Mouse (Mus musculus): Measurements from ENCODE around the gene Banf1. TPM values are rescaled to one million over a fixed set of nuclear protein-coding genes. Genes with fewer than 3 reads are reported as not detected.
A peak's percentile ranks its signal among the peaks of the same experiment; 100 is the strongest.
"Not testable (repeated sequence)": the region's sequence is repeated elsewhere in the genome, so short reads cannot be mapped to it uniquely, and the experiment has no call there.

Banf1 gene
- polyA plus RNA-seq (2012; ENCODE audit: insufficient read depth, low replicate concordance): 21.6 and 178 TPM in 2 replicates

DNA sequence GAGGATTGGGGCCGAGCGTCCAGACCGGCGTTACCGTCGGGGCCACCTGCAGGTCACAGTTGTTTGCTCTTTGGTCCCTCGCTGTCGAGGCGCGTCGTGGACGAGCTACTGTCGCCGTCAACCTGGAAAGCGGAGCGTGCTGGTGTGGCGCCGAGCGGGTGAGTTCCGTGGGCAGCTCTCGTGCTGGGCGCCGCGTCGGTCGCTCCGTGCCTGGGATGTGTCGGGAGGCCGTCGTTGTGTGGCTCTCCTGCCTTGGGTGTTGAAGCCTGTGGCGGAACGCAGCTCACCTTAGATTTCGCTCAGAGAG is at the start of gene Banf1:
Banf1 (minus strand) TSS at position 116 of the 307 bp plus-strand sequence.
- peak within 1 kb of the TSS; percentile 100 for H3K4me3 ChIP-seq (replicated peaks)
- TF ChIP-seq FLI1 (IDR thresholded peaks at IDR 0.05; ENCODE audit: low read length) (no peak), GATA1 (IDR thresholded peaks at IDR 0.05; ENCODE audit: borderline replicate concordance, low read length) (no peak)
- peaks cover 62% of the 10 kb centered on the region for H3K36me3 ChIP-seq (replicated peaks; ENCODE audit: low read length)
- no peaks in the 10 kb centered on the region for H3K9me3 ChIP-seq
- no peaks in the 10 kb centered on the region for H3K27me3 ChIP-seq (replicated peaks)
- peaks cover 51% of the 10 kb centered on the region for H3K4me1 ChIP-seq

DNA sequence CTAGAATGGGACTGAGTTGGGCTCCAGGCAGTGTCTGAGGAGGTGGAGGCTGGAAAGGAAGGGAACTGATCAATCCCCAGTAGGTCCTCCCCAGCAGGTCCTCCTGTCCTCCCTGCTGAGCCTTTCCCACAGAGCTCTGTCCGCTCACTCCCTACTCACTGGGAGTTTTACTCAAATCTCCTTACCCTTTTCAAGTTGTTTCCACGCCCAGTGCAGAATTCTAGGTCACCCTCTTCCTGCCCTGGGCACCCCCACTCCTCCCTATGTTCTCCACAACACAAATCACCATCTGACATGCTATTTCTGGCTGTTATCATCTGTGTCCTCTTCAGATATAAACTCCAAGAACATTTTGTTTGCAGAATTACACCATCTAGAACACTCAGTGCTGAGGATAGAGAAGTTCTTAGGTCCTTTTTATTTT is 47.6 kb upstream of the Banf1 start:
- peaks cover 4% of the 10 kb centered on the region for H3K27me3 ChIP-seq (replicated peaks)
- H3K4me3 ChIP-seq (replicated peaks): peak overlapping the region; percentile 1
- H3K36me3 ChIP-seq (replicated peaks; ENCODE audit: low read length): peaks cover 2% of the 10 kb centered on the region
- no peak for TF ChIP-seq FLI1 (IDR thresholded peaks at IDR 0.05; ENCODE audit: low read length)
- no peak for TF ChIP-seq GATA1 (IDR thresholded peaks at IDR 0.05; ENCODE audit: borderline replicate concordance, low read length)
- H3K4me1 ChIP-seq: peaks cover 30% of the 10 kb centered on the region
- H3K9me3 ChIP-seq: no peaks in the 10 kb centered on the region

GRCm38 (mm10) chr19:5413840-5414239 is 46.9 kb upstream of the Banf1 start:
- Histone ChIP-seq H3K9me3 (no peaks in the 10 kb centered on the region), H3K27me3 (replicated peaks) (peaks cover 4% of the 10 kb centered on the region), H3K4me3 (replicated peaks) (no peak overlapping the region), H3K36me3 (replicated peaks; ENCODE audit: low read length) (no peaks in the 10 kb centered on the region), H3K4me1 (peaks cover 34% of the 10 kb centered on the region)
- no peak for TF ChIP-seq FLI1 (IDR thresholded peaks at IDR 0.05; ENCODE audit: low read length)
- TF ChIP-seq GATA1 (IDR thresholded peaks at IDR 0.05; ENCODE audit: borderline replicate concordance, low read length): no peak

DNA sequence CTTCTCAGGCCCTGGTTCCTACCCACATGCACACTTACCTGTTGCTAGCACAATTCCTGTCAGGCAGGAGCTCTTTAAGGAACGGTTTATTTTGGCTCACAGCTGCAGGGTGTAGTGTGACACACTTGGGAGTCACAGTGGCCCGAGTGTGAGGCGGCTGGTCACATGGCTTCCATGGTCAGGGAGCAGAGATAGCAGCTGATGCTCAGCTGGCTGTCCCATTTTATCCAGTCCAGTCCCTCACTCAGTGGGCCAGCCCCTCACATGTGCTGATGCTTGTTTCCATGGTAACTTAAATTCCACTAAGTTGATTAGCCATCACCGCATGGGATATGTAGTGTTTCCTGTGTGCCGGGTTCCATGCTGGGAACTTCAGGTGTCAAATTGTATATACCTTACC is 45.0 kb upstream of the Banf1 start:
- no peaks in the 10 kb centered on the region for H3K36me3 ChIP-seq (replicated peaks; ENCODE audit: low read length)
- TF ChIP-seq FLI1 (IDR thresholded peaks at IDR 0.05; ENCODE audit: low read length) (no peak), GATA1 (IDR thresholded peaks at IDR 0.05; ENCODE audit: borderline replicate concordance, low read length) (no peak)
- H3K4me1 ChIP-seq: peaks cover 39% of the 10 kb centered on the region
- H3K9me3 ChIP-seq: no peaks in the 10 kb centered on the region
- H3K27me3 ChIP-seq (replicated peaks): peaks cover 4% of the 10 kb centered on the region
- no peak overlapping the region for H3K4me3 ChIP-seq (replicated peaks)

DNA sequence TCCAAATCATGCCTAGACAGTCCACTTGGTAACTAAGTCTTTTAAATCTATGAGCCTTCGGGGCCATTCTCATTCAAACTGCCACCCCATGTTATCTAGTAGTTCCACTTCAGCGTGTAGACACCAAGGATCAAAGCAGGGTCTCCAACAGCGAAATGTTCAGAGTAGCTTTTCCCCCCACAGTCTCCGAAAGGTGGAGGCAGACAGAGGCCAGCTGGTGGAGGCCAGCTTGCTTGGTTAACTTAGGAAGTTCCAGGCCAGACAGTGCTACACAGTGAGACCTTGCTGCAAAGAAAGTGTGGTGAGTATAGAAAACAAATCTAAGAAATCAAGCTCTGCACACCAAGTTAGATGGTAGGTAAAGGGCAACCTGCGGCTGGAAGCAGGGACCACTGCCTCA is 43.7 kb upstream of the Banf1 start:
- no peaks in the 10 kb centered on the region for H3K36me3 ChIP-seq (replicated peaks; ENCODE audit: low read length)
- no peaks in the 10 kb centered on the region for H3K9me3 ChIP-seq
- peaks cover 4% of the 10 kb centered on the region for H3K27me3 ChIP-seq (replicated peaks)
- H3K4me1 ChIP-seq: peaks cover 39% of the 10 kb centered on the region
- TF ChIP-seq GATA1 (IDR thresholded peaks at IDR 0.05; ENCODE audit: borderline replicate concordance, low read length) (no peak), FLI1 (IDR thresholded peaks at IDR 0.05; ENCODE audit: low read length) (no peak)
- no peak overlapping the region for H3K4me3 ChIP-seq (replicated peaks)

DNA sequence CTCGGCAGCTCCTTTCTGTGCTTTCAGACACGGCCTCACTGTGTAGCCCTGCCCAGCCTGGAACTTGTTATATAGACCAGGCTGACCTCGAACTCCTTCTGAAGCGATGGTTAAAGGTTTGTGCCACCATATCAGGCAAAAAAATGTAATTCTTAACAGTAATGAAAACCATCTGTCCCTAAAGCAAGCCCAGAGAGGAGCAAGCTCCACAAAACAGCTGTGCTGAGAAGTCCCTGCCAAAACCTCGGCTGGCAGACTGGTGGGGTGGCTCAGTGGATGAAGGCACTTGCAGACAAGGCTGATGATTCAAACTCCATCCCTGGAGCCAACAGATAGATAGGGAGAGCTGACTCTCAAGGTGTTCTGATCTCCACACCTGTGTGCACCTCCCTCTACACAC is 42.1 kb upstream of the Banf1 start:
- Histone ChIP-seq H3K36me3 (replicated peaks; ENCODE audit: low read length) (no peaks in the 10 kb centered on the region), H3K4me1 (peaks cover 32% of the 10 kb centered on the region), H3K4me3 (replicated peaks) (no peak overlapping the region), H3K27me3 (replicated peaks) (peaks cover 4% of the 10 kb centered on the region), H3K9me3 (no peaks in the 10 kb centered on the region)
- TF ChIP-seq FLI1 (IDR thresholded peaks at IDR 0.05; ENCODE audit: low read length) (no peak), GATA1 (IDR thresholded peaks at IDR 0.05; ENCODE audit: borderline replicate concordance, low read length) (no peak)

DNA sequence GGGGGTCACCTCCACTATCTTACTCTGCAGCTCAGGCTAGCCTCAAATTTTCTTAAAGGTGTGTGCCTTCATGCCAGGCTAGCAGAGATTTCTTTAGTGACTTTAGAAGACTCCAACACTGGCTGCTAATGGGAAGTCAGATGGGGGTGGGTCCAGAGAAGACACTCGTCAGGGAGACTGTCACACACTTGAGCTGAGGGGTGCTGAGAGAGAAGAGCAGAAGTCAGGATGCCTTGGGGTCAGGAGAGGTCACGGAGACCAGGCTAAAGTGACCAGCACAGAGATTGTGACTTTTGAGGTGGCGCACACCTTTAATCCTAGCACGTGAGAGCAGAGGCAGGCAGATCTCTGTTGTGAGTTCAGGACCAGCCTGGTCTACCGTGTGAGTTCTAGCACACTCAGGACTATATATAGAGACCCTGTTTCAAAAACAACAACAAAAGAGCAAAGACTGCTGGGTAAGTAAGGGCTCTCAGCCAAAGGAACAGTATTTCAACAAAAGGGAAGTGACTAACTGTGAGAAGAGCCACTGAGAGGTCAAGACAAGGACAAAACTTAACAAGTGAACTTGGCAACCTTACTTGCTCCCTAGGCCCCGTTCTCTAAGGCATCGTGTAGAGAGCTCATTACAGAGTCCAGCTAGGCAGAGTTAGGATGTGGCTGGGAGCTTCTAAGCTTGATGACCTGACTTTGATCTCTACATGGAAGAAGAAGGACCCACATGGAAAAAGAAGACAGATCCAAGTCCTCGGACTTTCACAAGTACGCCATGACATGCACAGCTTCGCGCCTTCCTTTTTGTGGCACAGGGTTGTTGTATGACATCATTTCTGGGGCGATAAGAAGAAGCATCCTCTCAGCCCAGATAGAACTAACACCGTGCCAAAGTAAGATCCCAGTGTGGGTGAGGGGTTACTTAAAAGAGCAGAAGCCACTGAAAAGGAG is 41.4 kb upstream of the Banf1 start:
- no peaks in the 10 kb centered on the region for H3K9me3 ChIP-seq
- no peaks in the 10 kb centered on the region for H3K36me3 ChIP-seq (replicated peaks; ENCODE audit: low read length)
- TF ChIP-seq GATA1 (IDR thresholded peaks at IDR 0.05; ENCODE audit: borderline replicate concordance, low read length) (no peak), FLI1 (IDR thresholded peaks at IDR 0.05; ENCODE audit: low read length) (no peak)
- H3K27me3 ChIP-seq (replicated peaks): peaks cover 4% of the 10 kb centered on the region
- no peak overlapping the region for H3K4me3 ChIP-seq (replicated peaks)
- H3K4me1 ChIP-seq: peaks cover 31% of the 10 kb centered on the region

- Histone ChIP-seq H3K9me3 (no peaks in the 10 kb centered on the region), H3K27me3 (replicated peaks) (peaks cover 4% of the 10 kb centered on the region), H3K4me3 (replicated peaks) (peak overlapping the region; percentile 85), H3K4me1 (peaks cover 31% of the 10 kb centered on the region), H3K36me3 (replicated peaks; ENCODE audit: low read length) (no peaks in the 10 kb centered on the region)
- TF ChIP-seq GATA1 (IDR thresholded peaks at IDR 0.05; ENCODE audit: borderline replicate concordance, low read length): no peak
- TF ChIP-seq FLI1 (IDR thresholded peaks at IDR 0.05; ENCODE audit: low read length): no peak
Measured at GRCm38 (mm10) chr19:5407133-5407532, 40.2 kb upstream of the Banf1 start.

DNA sequence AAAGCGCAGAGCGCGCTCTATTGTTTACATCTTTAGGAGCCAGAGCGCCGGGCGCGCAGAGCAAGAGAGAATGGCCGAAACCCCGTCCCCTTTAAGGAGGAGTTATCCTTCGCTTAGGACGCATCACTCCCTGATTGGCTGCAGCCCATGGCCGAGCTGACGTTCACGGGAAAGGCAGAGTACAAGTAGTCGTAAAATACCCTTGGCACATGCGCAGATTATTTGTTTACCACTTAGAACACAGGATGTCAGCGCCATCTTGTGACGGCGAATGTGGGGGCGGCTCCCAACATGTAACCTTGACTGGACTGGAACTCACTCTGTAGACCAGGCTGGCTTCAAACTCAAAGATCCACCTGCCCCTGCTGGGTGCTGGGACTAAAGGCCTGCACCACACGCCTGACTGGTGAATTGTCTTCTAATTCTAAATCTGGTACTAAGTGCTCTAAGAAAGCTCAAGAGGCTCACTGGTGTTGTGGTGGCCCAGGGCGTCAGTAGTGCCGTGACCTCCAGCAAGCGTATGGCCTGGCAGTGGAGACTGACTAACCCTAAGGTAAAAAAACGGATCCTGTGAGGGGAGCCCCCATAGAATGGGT is 39.7 kb upstream of the Banf1 start:
- not testable (repeated sequence) for H3K9me3 ChIP-seq; H3K36me3 ChIP-seq (replicated peaks; ENCODE audit: low read length); H3K27me3 ChIP-seq (replicated peaks)
- Histone ChIP-seq H3K4me3 (replicated peaks) (peak overlapping the region; percentile 85), H3K4me1 (peaks cover 26% of the 10 kb centered on the region)

GRCm38 (mm10) chr19:5405924-5406323 is 39.0 kb upstream of the Banf1 start:
- peaks cover 1% of the 10 kb centered on the region for H3K27me3 ChIP-seq (replicated peaks)
- no peaks in the 10 kb centered on the region for H3K9me3 ChIP-seq
- H3K36me3 ChIP-seq (replicated peaks; ENCODE audit: low read length): no peaks in the 10 kb centered on the region

More at GRCm38 (mm10) chr19:5405924-5406323, 39.0 kb upstream of the Banf1 start:
- TF ChIP-seq FLI1 (IDR thresholded peaks at IDR 0.05; ENCODE audit: low read length): no peak
- TF ChIP-seq GATA1 (IDR thresholded peaks at IDR 0.05; ENCODE audit: borderline replicate concordance, low read length): no peak
- H3K4me3 ChIP-seq (replicated peaks): peak overlapping the region; percentile 2
- peaks cover 25% of the 10 kb centered on the region for H3K4me1 ChIP-seq
